ENCODE assay signal across 12 mouse cellular contexts in the genomic region with DNA sequence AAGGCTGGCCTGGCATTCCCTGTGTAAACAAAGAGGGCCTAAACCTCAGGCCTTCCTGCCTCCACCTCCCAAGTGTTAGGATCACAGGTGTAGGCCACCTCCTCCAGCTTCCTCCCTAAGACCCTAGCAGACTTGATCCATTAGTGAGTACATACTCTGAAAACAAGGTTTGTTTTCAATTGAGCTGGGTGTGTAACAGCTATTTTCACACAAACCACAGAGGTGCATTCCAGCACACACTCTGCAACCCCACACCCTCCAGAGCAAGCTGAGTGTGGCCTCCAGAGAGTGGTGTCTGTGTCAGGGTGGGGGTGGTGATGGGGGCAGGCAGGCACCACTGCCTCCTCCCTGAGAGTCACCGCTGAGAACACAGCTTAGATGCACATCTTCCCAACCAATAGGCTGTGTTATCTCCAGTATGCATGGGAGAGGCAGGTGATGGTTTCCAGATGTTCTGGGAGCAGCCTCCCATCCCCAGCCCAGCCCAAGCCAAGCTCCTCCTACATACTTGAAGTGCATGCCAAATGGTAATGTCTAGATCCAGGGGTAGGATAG. TPM values are rescaled to one million over a fixed set of nuclear protein-coding genes. Genes with fewer than 3 reads are reported as not detected.
DNase-seq lines count a peak whose midpoint lies in the region; ATAC-seq lines count a peak whose summit lies in the region.
"Had no signal": no experiment of that assay in that cellular context is flagged by ENCODE, and none has a peak within 500 bp of the region (broad histone marks: within the 10 kb centered on the region; RNA-seq: fewer than 3 reads in every experiment).

No protein-coding gene starts in this region.

- no peak overlapping the region for H3K4me3 ChIP-seq in heart, embryonic 10.5 days
- H3K4me3 ChIP-seq in lung, embryonic 16.5 days (ENCODE audit: low read length) = no peak overlapping the region
- H3K4me3 ChIP-seq in intestine, embryonic 15.5 days (replicated peaks) = no peak overlapping the region
- no peak overlapping the region for H3K4me3 ChIP-seq in stomach, embryonic 14.5 days (ENCODE audit: low read depth, low read length)
- H3K4me3 ChIP-seq: hindbrain, embryonic 15.5 days had no signal

- 11% methylated on average over 1 of the region's 1 CpGs for WGBS in heart, embryonic 10.5 days
- 8% methylated on average over 1 of the region's 1 CpGs for WGBS in lung, embryonic 16.5 days
- 36% methylated on average over 1 of the region's 1 CpGs for WGBS in intestine, embryonic 15.5 days
- WGBS in stomach, embryonic 14.5 days = 32% methylated on average over 1 of the region's 1 CpGs

- peaks cover 61% of the 10 kb centered on the region for H3K4me1 ChIP-seq in heart, embryonic 10.5 days
- peaks cover 53% of the 10 kb centered on the region for H3K4me1 ChIP-seq in lung, embryonic 16.5 days (replicated peaks; ENCODE audit: control insufficient read depth, insufficient read depth, low read length)
- H3K4me1 ChIP-seq in intestine, embryonic 15.5 days (replicated peaks) = peaks cover 53% of the 10 kb centered on the region
- H3K4me1 ChIP-seq in stomach, embryonic 14.5 days (ENCODE audit: control insufficient read depth, insufficient read depth, low read length) = peaks cover 45% of the 10 kb centered on the region

- intact Hi-C loops in heart, postnatal 25 days (cut with DNase I) = no loop called here

- peak overlapping the region; percentile 74 for H3K27ac ChIP-seq in heart, embryonic 10.5 days
- peak overlapping the region; percentile 98 for H3K27ac ChIP-seq in lung, embryonic 16.5 days (ENCODE audit: low read length)
- peak overlapping the region; percentile 92 for H3K27ac ChIP-seq in intestine, embryonic 15.5 days
- peak overlapping the region; percentile 96 for H3K27ac ChIP-seq in stomach, embryonic 14.5 days (ENCODE audit: low read length)
- H3K27ac ChIP-seq: hindbrain, embryonic 15.5 days had no signal

- no peaks in the 10 kb centered on the region for H3K9me3 ChIP-seq in heart, embryonic 10.5 days
- no peaks in the 10 kb centered on the region for H3K9me3 ChIP-seq in lung, embryonic 16.5 days (ENCODE audit: control insufficient read depth, low read length)
- no peaks in the 10 kb centered on the region for H3K9me3 ChIP-seq in intestine, embryonic 15.5 days
- H3K9me3 ChIP-seq in stomach, embryonic 14.5 days (ENCODE audit: control insufficient read depth, low read depth, low read length) = no peaks in the 10 kb centered on the region
- H3K9me3 ChIP-seq: hindbrain, embryonic 15.5 days had no signal

- no peak overlapping the region for H3K9ac ChIP-seq in lung, embryonic 16.5 days (ENCODE audit: low read length)
- H3K9ac ChIP-seq in intestine, embryonic 15.5 days = no peak overlapping the region
- no peak overlapping the region for H3K9ac ChIP-seq in stomach, embryonic 14.5 days (replicated peaks; ENCODE audit: low read depth, low read length)
- H3K9ac ChIP-seq: hindbrain, embryonic 15.5 days had no signal

- peak; percentile 36 for ATAC-seq in lung, embryonic 16.5 days (ENCODE audit: low read depth)
- ATAC-seq in intestine, embryonic 15.5 days = peak; percentile 17; the same call in 1 of the 2 replicates
- ATAC-seq in stomach, embryonic 14.5 days (ENCODE audit: insufficient number of reproducible peaks, insufficient read depth, low FRiP score, low read depth) = peak; percentile 4; the same call in 1 of the 2 replicates
- ATAC-seq: forebrain, embryonic 14.5 days had no signal

- H3K36me3 ChIP-seq in heart, embryonic 10.5 days = no peaks in the 10 kb centered on the region
- H3K36me3 ChIP-seq in lung, embryonic 16.5 days (ENCODE audit: control insufficient read depth, insufficient read depth, low read length) = no peaks in the 10 kb centered on the region
- H3K36me3 ChIP-seq in intestine, embryonic 15.5 days = no peaks in the 10 kb centered on the region
- no peaks in the 10 kb centered on the region for H3K36me3 ChIP-seq in stomach, embryonic 14.5 days (ENCODE audit: control insufficient read depth, insufficient read depth, low read length)
- H3K36me3 ChIP-seq: hindbrain, embryonic 15.5 days had no signal

- no peaks in the 10 kb centered on the region for H3K27me3 ChIP-seq in heart, embryonic 10.5 days (ENCODE audit: insufficient read depth, poor library complexity, severe bottlenecking)
- H3K27me3 ChIP-seq in lung, embryonic 16.5 days (ENCODE audit: control insufficient read depth, insufficient read depth, low read depth, low read length) = no peaks in the 10 kb centered on the region
- no peaks in the 10 kb centered on the region for H3K27me3 ChIP-seq in intestine, embryonic 15.5 days (replicated peaks)
- H3K27me3 ChIP-seq in stomach, embryonic 14.5 days (ENCODE audit: control insufficient read depth, insufficient read depth, low read length) = no peaks in the 10 kb centered on the region
- H3K27me3 ChIP-seq: hindbrain, embryonic 15.5 days had no signal

- no peak overlapping the region for H3K4me2 ChIP-seq in lung, embryonic 16.5 days (ENCODE audit: low read depth, low read length)
- 0 out of 2 replicates have a peak overlapping the region, but pooled peaks have one; percentile 56 for H3K4me2 ChIP-seq in intestine, embryonic 15.5 days (replicated peaks)
- H3K4me2 ChIP-seq in stomach, embryonic 14.5 days (replicated peaks; ENCODE audit: low read depth, low read length) = no peak overlapping the region
- H3K4me2 ChIP-seq: hindbrain, embryonic 15.5 days had no signal

- DNase-seq in heart, embryonic 10.5 days (ENCODE audit: low spot score) = no peak
- DNase-seq in heart, postnatal 25 days (ENCODE audit: low spot score) = no peak
- DNase-seq in lung, postnatal 25 days (ENCODE audit: low spot score) = no peak
- no peak for DNase-seq in cerebellum, postnatal 14 days
- no peak for DNase-seq in frontal cortex, postnatal 14 days (ENCODE audit: low spot score in 2 of 2)
- DNase-seq: cerebellum, adult 11 months had no signal

RNA-seq across cellular contexts. Expression of gene Atp5mpl, which starts 28.1 kb away (rescaled TPM):
- polyA plus RNA-seq in heart, embryonic 10.5 days (2016; fragmentation: Nextera tagmentation; extraction: Ambion mirVana) = 847 and 1,150 TPM in 2 replicates
- 1,000 to 10,000 TPM; 1,393 to 1,435 TPM for total RNA-seq in heart, postnatal 25 days (2021)
- 621 and 663 TPM in 2 replicates for polyA plus RNA-seq in lung, embryonic 16.5 days (2015; fragmentation: Nextera tagmentation; extraction: Ambion mirVana)
- polyA plus RNA-seq in intestine, embryonic 15.5 days (2015; fragmentation: Nextera tagmentation; extraction: Ambion mirVana) = 924 and 941 TPM in 2 replicates
- polyA plus RNA-seq in stomach, embryonic 14.5 days (2014; fragmentation: Nextera tagmentation; extraction: Ambion mirVana) = 681 and 750 TPM in 2 replicates

RNA-seq across cellular contexts. Expression of gene Ppp1r13b, which starts 30.8 kb away (rescaled TPM):
- 13.6 and 16.8 TPM in 2 replicates for polyA plus RNA-seq in heart, embryonic 10.5 days (2016; fragmentation: Nextera tagmentation; extraction: Ambion mirVana)
- 10 to 100 TPM; 17.4 to 19.1 TPM for total RNA-seq in heart, postnatal 25 days (2021)
- 11.3 and 15.9 TPM in 2 replicates for polyA plus RNA-seq in lung, embryonic 16.5 days (2015; fragmentation: Nextera tagmentation; extraction: Ambion mirVana)
- 19.8 and 21.7 TPM in 2 replicates for polyA plus RNA-seq in intestine, embryonic 15.5 days (2015; fragmentation: Nextera tagmentation; extraction: Ambion mirVana)
- polyA plus RNA-seq in stomach, embryonic 14.5 days (2014; fragmentation: Nextera tagmentation; extraction: Ambion mirVana) = 20.9 and 23.9 TPM in 2 replicates

RNA-seq across cellular contexts. Expression of gene Tdrd9, which starts 32.7 kb away (rescaled TPM):
- 0.28 and 0.54 TPM in 2 replicates for polyA plus RNA-seq in heart, embryonic 10.5 days (2016; fragmentation: Nextera tagmentation; extraction: Ambion mirVana)
- total RNA-seq in heart, postnatal 25 days (2021) = under 1 TPM; 0.08 to 0.13 TPM
- polyA plus RNA-seq in lung, embryonic 16.5 days (2015; fragmentation: Nextera tagmentation; extraction: Ambion mirVana) = 0.18 and 0.23 TPM in 2 replicates
- polyA plus RNA-seq in intestine, embryonic 15.5 days (2015; fragmentation: Nextera tagmentation; extraction: Ambion mirVana) = 0.46 TPM in 1 of 2 replicates, not detected in the other
- 0.22 TPM in 1 of 2 replicates, not detected in the other for polyA plus RNA-seq in stomach, embryonic 14.5 days (2014; fragmentation: Nextera tagmentation; extraction: Ambion mirVana)
- total RNA-seq: megakaryocyte progenitor cell, adult 5-6 weeks had no signal

RNA-seq across cellular contexts. Expression of gene Rd3l, which starts 42.4 kb away (rescaled TPM):
- polyA plus RNA-seq in heart, embryonic 10.5 days (2016; fragmentation: Nextera tagmentation; extraction: Ambion mirVana) = 0.26 and 0.42 TPM in 2 replicates
- under 1 TPM in 1 of 2 experiments, not detected in 1; 0.84 TPM for total RNA-seq in heart, postnatal 25 days (2021)
- polyA plus RNA-seq in lung, embryonic 16.5 days (2015; fragmentation: Nextera tagmentation; extraction: Ambion mirVana) = not detected in 2 replicates
- not detected in 2 replicates for polyA plus RNA-seq in intestine, embryonic 15.5 days (2015; fragmentation: Nextera tagmentation; extraction: Ambion mirVana)
- polyA plus RNA-seq in stomach, embryonic 14.5 days (2014; fragmentation: Nextera tagmentation; extraction: Ambion mirVana) = not detected in 2 replicates
- total RNA-seq: megakaryocyte progenitor cell, adult 5-6 weeks had no signal
- polyA plus RNA-seq: forebrain, embryonic 14.5 days; hindbrain, embryonic 15.5 days had no signal
